In the genomic region with DNA sequence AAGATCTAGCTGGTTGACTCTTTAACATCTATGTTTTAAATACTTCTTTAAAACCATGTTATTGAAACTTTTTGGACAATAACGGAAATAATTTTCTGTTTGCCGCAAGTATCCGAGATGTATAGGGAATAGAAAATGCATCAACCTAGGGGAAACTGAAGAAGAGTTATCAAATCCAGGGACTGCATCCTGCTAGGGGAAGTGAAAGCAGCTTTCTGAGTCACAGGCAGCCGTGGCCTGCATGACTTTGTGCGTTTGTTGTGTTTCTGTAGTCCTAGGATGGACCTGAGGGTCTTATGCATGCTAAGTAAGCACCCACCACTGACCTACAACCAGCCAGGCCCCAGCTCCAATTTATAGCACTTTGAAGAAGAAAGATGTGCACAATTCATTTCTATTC, we compare ENCODE assay signal across 23 mouse cellular contexts.
DNase-seq lines count a peak whose midpoint lies in the region; ATAC-seq and TF ChIP-seq lines count a peak whose summit lies in the region.
"Had no signal": no experiment of that assay in that cellular context is flagged by ENCODE, and none has a peak within 500 bp of the region (broad histone marks: within the 10 kb centered on the region; RNA-seq: fewer than 3 reads in every experiment).

No protein-coding gene starts in this region.

- no peak overlapping the region for H3K4me2 ChIP-seq in CH12.LX (ENCODE audit: insufficient read depth, low read depth, poor library complexity, severe bottlenecking)
- no peak overlapping the region for H3K4me2 ChIP-seq in midbrain, embryonic 16.5 days (ENCODE audit: low read length)
- no peak overlapping the region for H3K4me2 ChIP-seq in heart, embryonic 11.5 days

- H3K9me3 ChIP-seq in CH12.LX (replicated peaks; ENCODE audit: low read length) = no peaks in the 10 kb centered on the region
- no peaks in the 10 kb centered on the region for H3K9me3 ChIP-seq in heart, embryonic 10.5 days
- H3K9me3 ChIP-seq in midbrain, embryonic 16.5 days (replicated peaks; ENCODE audit: control insufficient read depth, low read length, poor library complexity, severe bottlenecking) = no peaks in the 10 kb centered on the region
- no peaks in the 10 kb centered on the region for H3K9me3 ChIP-seq in heart, embryonic 11.5 days (replicated peaks; ENCODE audit: control insufficient read depth, low read length)
- H3K9me3 ChIP-seq: G1E had no signal

- peak; percentile 15 for DNase-seq in A20 (ENCODE audit: low read depth, low spot score)
- peak; percentile 22 for DNase-seq in CH12.LX (ENCODE audit: extremely low read depth)
- DNase-seq in urinary bladder, adult 2 months (ENCODE audit: low spot score) = no peak
- DNase-seq in heart, embryonic 10.5 days (ENCODE audit: low spot score) = no peak
- DNase-seq: adrenal gland, adult 2 months; adrenal gland, adult 8-10 months; adrenal gland, postnatal 10 days; adrenal gland, postnatal 14 days; adrenal gland, postnatal 25 days; adrenal gland, postnatal 36 days; B cell, adult 2 months; cerebellum, adult 11 months; cerebellum, adult 11-12 months; cerebellum, adult 18-20 months; cerebellum, adult 2 months had no signal

- in situ Hi-C loops in CH12.LX (cut with MboI; ENCODE audit: low pct_ligation_motif_present, low pct_unique_long_range_greater_than_20kb, low sequenced_read_pairs) = no loop called here

- dilution Hi-C loops in CH12.LX (cut with MboI; ENCODE audit: extremely low pct_ligation_motif_present, extremely low pct_unique_long_range_greater_than_20kb, low sequenced_read_pairs) = no loop called here

- H3K9ac ChIP-seq in CH12.LX (ENCODE audit: insufficient read depth, low read depth) = no peak overlapping the region
- no peak overlapping the region for H3K9ac ChIP-seq in midbrain, embryonic 16.5 days (ENCODE audit: low read depth, low read length)
- H3K9ac ChIP-seq in heart, embryonic 11.5 days (ENCODE audit: low read depth, low read length) = no peak overlapping the region

- no peak for TF ChIP-seq RAD21 in CH12.LX (IDR thresholded peaks at IDR 0.05; ENCODE audit: low read depth, low read length)

- no peaks in the 10 kb centered on the region for H3K79me2 ChIP-seq in CH12.LX (replicated peaks; ENCODE audit: control insufficient read depth, extremely low read depth, insufficient read depth, poor library complexity, severe bottlenecking)

- 81% methylated on average over 5 of the region's 5 CpGs for WGBS in heart, embryonic 10.5 days
- WGBS in midbrain, embryonic 16.5 days = 92% methylated on average over 5 of the region's 5 CpGs
- 79% methylated on average over 5 of the region's 5 CpGs for WGBS in heart, embryonic 11.5 days (ENCODE audit: insufficient replicate concordance)

- no peaks in the 10 kb centered on the region for H3K27me3 ChIP-seq in CH12.LX (replicated peaks)
- H3K27me3 ChIP-seq in heart, embryonic 10.5 days (ENCODE audit: insufficient read depth, poor library complexity, severe bottlenecking) = no peaks in the 10 kb centered on the region
- H3K27me3 ChIP-seq in midbrain, embryonic 16.5 days (ENCODE audit: control insufficient read depth, insufficient read depth, low read depth, low read length) = no peaks in the 10 kb centered on the region
- no peaks in the 10 kb centered on the region for H3K27me3 ChIP-seq in heart, embryonic 11.5 days (ENCODE audit: control insufficient read depth, insufficient read depth, low read length)
- H3K27me3 ChIP-seq: Patski had no signal

- TF ChIP-seq EP300 in CH12.LX (IDR thresholded peaks at IDR 0.05; ENCODE audit: low read length) = peak; percentile 87

- H3K27ac ChIP-seq in CH12.LX (ENCODE audit: insufficient read depth, low read depth) = no peak overlapping the region
- no peak overlapping the region for H3K27ac ChIP-seq in heart, embryonic 10.5 days
- H3K27ac ChIP-seq in midbrain, embryonic 16.5 days (ENCODE audit: low read length) = no peak overlapping the region
- H3K27ac ChIP-seq in heart, embryonic 11.5 days (ENCODE audit: low read depth, low read length) = no peak overlapping the region

- H3K4me3 ChIP-seq in CH12.LX (replicated peaks in 1 of 3; ENCODE audit: low read depth in 2 of 3, low read length in 2 of 3, poor library complexity in 1 of 3) = no peak overlapping the region
- H3K4me3 ChIP-seq in heart, embryonic 10.5 days = no peak overlapping the region
- H3K4me3 ChIP-seq in midbrain, embryonic 16.5 days (ENCODE audit: low read depth, low read length) = no peak overlapping the region
- H3K4me3 ChIP-seq in heart, embryonic 11.5 days (ENCODE audit: low read depth, low read length) = no peak overlapping the region

- H3K36me3 ChIP-seq in CH12.LX (replicated peaks in 1 of 2; ENCODE audit: control insufficient read depth in 1 of 2, insufficient read depth in 1 of 2, low read length in 1 of 2) = no peaks in the 10 kb centered on the region
- no peaks in the 10 kb centered on the region for H3K36me3 ChIP-seq in heart, embryonic 10.5 days
- H3K36me3 ChIP-seq in midbrain, embryonic 16.5 days (ENCODE audit: control insufficient read depth, insufficient read depth, low read length) = no peaks in the 10 kb centered on the region
- no peaks in the 10 kb centered on the region for H3K36me3 ChIP-seq in heart, embryonic 11.5 days (ENCODE audit: control insufficient read depth, insufficient read depth, low read length)
- H3K36me3 ChIP-seq: G1E had no signal

- H3K4me1 ChIP-seq in CH12.LX (ENCODE audit: control insufficient read depth in 1 of 2, insufficient read depth in 2 of 2) = peaks cover 3 to 14% of the 10 kb centered on the region in 2 experiments; a peak in 2 of 4 replicates
- H3K4me1 ChIP-seq in heart, embryonic 10.5 days = peaks cover 4% of the 10 kb centered on the region
- H3K4me1 ChIP-seq in midbrain, embryonic 16.5 days (ENCODE audit: control insufficient read depth, insufficient read depth, low read length) = no peaks in the 10 kb centered on the region
- H3K4me1 ChIP-seq in heart, embryonic 11.5 days (ENCODE audit: control insufficient read depth, insufficient read depth, low read length) = 0 out of 2 replicates have a peak, but pooled peaks cover 4% of the 10 kb centered on the region

- peak; percentile 67 for ATAC-seq in granulocyte monocyte progenitor cell, adult 5-6 weeks (replicated peaks; ENCODE audit: poor library complexity, severe bottlenecking)
- ATAC-seq in megakaryocyte, adult 5-6 weeks (ENCODE audit: poor library complexity, severe bottlenecking) = peak; percentile 38; the same call in 1 of the 2 replicates
- no peak for ATAC-seq in midbrain, embryonic 16.5 days
- no peak for ATAC-seq in heart, embryonic 11.5 days (replicated peaks; ENCODE audit: insufficient number of reproducible peaks, low FRiP score, low TSS enrichment)
- ATAC-seq: activated CD4-positive, CD25-positive, alpha-beta regulatory T cell, adult 4 months; CD4-positive, CD25-positive, alpha-beta regulatory T cell, adult 4 months; Patski had no signal

- no peak for TF ChIP-seq POLR2A in CH12.LX (IDR thresholded peaks at IDR 0.05; ENCODE audit: low read depth, low read length)

- no peak for TF ChIP-seq CTCF in CH12.LX (conservative IDR thresholded peaks at IDR 0.05 in 1 of 2, IDR thresholded peaks at IDR 0.05 in 1 of 2; ENCODE audit: low read depth in 2 of 2, low read length in 2 of 2)

TF ChIP-seq in CH12.LX, 34 proteins besides CTCF, POLR2A, EP300 and RAD21:
- TF ChIP-seq BHLHE40 (IDR thresholded peaks at IDR 0.05; ENCODE audit: low read depth, low read length) = peak; percentile 46; the same call in 1 of the 2 replicates
- no peak for TF ChIP-seq USF1 (IDR thresholded peaks at IDR 0.05; ENCODE audit: low read depth, low read length)
- no peak for TF ChIP-seq ZC3H11A (IDR thresholded peaks at IDR 0.05; ENCODE audit: low read depth, low read length)
- no peak for TF ChIP-seq GABPA (IDR thresholded peaks at IDR 0.05; ENCODE audit: insufficient replicate concordance, low read depth, low read length)
- no peak for TF ChIP-seq MEF2A (IDR thresholded peaks at IDR 0.05; ENCODE audit: borderline replicate concordance, low read depth, low read length)
- TF ChIP-seq ZNF384 (IDR thresholded peaks at IDR 0.05; ENCODE audit: low read depth, low read length) = no peak
- TF ChIP-seq JUN (IDR thresholded peaks at IDR 0.05; ENCODE audit: insufficient read depth, low read depth, low read length) = peak; percentile 22; the same call in 1 of the 2 replicates
- TF ChIP-seq IRF4 (IDR thresholded peaks at IDR 0.05; ENCODE audit: low read depth, low read length) = peak; percentile 94
- no peak for TF ChIP-seq MXI1 (IDR thresholded peaks at IDR 0.05; ENCODE audit: low read depth, low read length)
- no peak for TF ChIP-seq E2F4 (IDR thresholded peaks at IDR 0.05; ENCODE audit: insufficient replicate concordance, low read depth, low read length)
- TF ChIP-seq ETS1 (conservative IDR thresholded peaks at IDR 0.05; ENCODE audit: low read depth, low read length) = 0 out of 2 replicates have a peak, but pooled peaks have one; percentile 17
- no peak for TF ChIP-seq HCFC1 (IDR thresholded peaks at IDR 0.05; ENCODE audit: low read depth, low read length)
- TF ChIP-seq MAX (IDR thresholded peaks at IDR 0.05; ENCODE audit: low read length) = no peak
- TF ChIP-seq SIN3A (IDR thresholded peaks at IDR 0.05; ENCODE audit: low read length) = no peak
- no peak for TF ChIP-seq PAX5 (IDR thresholded peaks at IDR 0.05; ENCODE audit: low read length)
- TF ChIP-seq MYC (IDR thresholded peaks at IDR 0.05; ENCODE audit: low read depth, low read length) = no peak

Comparison
In these comparisons a context has a peak if more than half of its experiments do, and no peak if none do; other contexts are left out.
1. DNase-seq: peak in A20 (single experiment) and CH12.LX (single experiment); none in urinary bladder, adult 2 months (single experiment) and heart, embryonic 10.5 days (single experiment).
2. ATAC-seq: peak in granulocyte monocyte progenitor cell, adult 5-6 weeks (single experiment) and megakaryocyte, adult 5-6 weeks (single experiment); none in midbrain, embryonic 16.5 days (single experiment) and heart, embryonic 11.5 days (single experiment).